Mouse (Mus musculus) liver, embryonic 13.5 days (tissue): ENCODE measurements around the gene Rbp7. TPM values are rescaled to one million over a fixed set of nuclear protein-coding genes. Genes with fewer than 3 reads are reported as not detected.

ENCODE experiments used
- ATAC-seq: fragments of 200-750 bp; cut with Nextera tagmentation; 2 replicates; pipeline ENCODE4 v1.8.0; 2017; ENCODE audit warnings: low read depth, mild to moderate bottlenecking, moderate number of reproducible peaks, moderate library complexity
- DNase-seq: peaks from one replicate; pipeline ENCODE4 v3.0.0; 2022
- H3K27ac ChIP-seq: fragments of 300-500 bp; sonication (generic); 2 replicates; pipeline ENCODE4 v1.5.1; 2015; ENCODE audit warnings: moderate library complexity, mild to moderate bottlenecking, inconsistent platforms
- H3K27me3 ChIP-seq: fragments of 300-500 bp; sonication (generic); 2 replicates; pipeline ENCODE4 v1.6.1; 2015; ENCODE audit warnings: mild to moderate bottlenecking, inconsistent platforms
- H3K36me3 ChIP-seq: fragments of 300-500 bp; sonication (generic); 2 replicates; pipeline ENCODE4 v1.6.1; 2015; ENCODE audit warnings: mild to moderate bottlenecking, inconsistent platforms
- H3K4me1 ChIP-seq: fragments of 300-500 bp; sonication (generic); replicated peaks from 2 replicates; pipeline ENCODE4 v1.6.1; 2015; ENCODE audit warnings: inconsistent platforms
- H3K4me2 ChIP-seq: fragments of 300-500 bp; sonication (generic); 2 replicates; pipeline ENCODE4 v1.6.1; 2015; ENCODE audit warnings: inconsistent platforms, mild to moderate bottlenecking, moderate library complexity
- H3K4me3 ChIP-seq: fragments of 300-500 bp; sonication (generic); replicated peaks from 2 replicates; pipeline ENCODE4 v1.5.1; 2015; ENCODE audit warnings: mild to moderate bottlenecking, inconsistent platforms
- H3K9ac ChIP-seq: fragments of 300-500 bp; sonication (generic); 2 replicates; pipeline ENCODE4 v1.6.1; 2015; ENCODE audit warnings: mild to moderate bottlenecking, inconsistent platforms
- H3K9me3 ChIP-seq: fragments of 300-500 bp; sonication (generic); replicated peaks from 2 replicates; pipeline ENCODE4 v1.6.1; 2016; ENCODE audit warnings: inconsistent platforms
- WGBS: fragments of 180-500 bp; shearing (Covaris S2); methylation state at CpG from one replicate; pipeline ENCODE4 v1.1.7; 2015; ENCODE audit not compliant: insufficient replicate concordance; 5-methylcytosine and 5-hydroxymethylcytosine counted together
- polyA plus RNA-seq: library from polyadenylated mRNA; unstranded; fragments of >200 nt; fragmentation: Nextera tagmentation; extraction: Ambion mirVana; gene quantifications from 2 replicates; pipeline ENCODE4 v1.2.1, GENCODE M21; 2015

Rbp7 gene
- polyA plus RNA-seq, result not detected in 2 replicates

GRCm38 (mm10) chr4:149454879-149455278 is at the start of gene Rbp7:
Rbp7 (minus strand) TSS chr4:149454978.
- Histone ChIP-seq H3K9ac (no peak within 1 kb of the TSS), H3K36me3 (no peaks in the 10 kb centered on the region), H3K4me1 (no peaks in the 10 kb centered on the region), H3K27ac (no peak within 1 kb of the TSS), H3K4me3 (no peak within 1 kb of the TSS), H3K4me2 (no peak within 1 kb of the TSS), H3K9me3 (no peaks in the 10 kb centered on the region), H3K27me3 (no peaks in the 10 kb centered on the region)
- ATAC-seq (no peak), DNase-seq (no peak)
- 42% methylated on average over 8 of the region's 8 CpGs for WGBS

GRCm38 (mm10) chr4:149504363-149504762 is 49.6 kb upstream of the Rbp7 start:
- Histone ChIP-seq H3K9me3 (no peaks in the 10 kb centered on the region), H3K27me3 (no peaks in the 10 kb centered on the region), H3K36me3 (peaks cover 14% of the 10 kb centered on the region), H3K4me3 (no peak overlapping the region), H3K9ac (no peak overlapping the region), H3K4me2 (no peak overlapping the region), H3K27ac (0 out of 2 replicates have a peak overlapping the region, but pooled peaks have one; percentile 25), H3K4me1 (no peaks in the 10 kb centered on the region)
- DNase-seq (no peak), ATAC-seq (no peak)
- 64% methylated on average over 5 of the region's 5 CpGs for WGBS

- no peak for ATAC-seq
- WGBS, result 47% methylated on average over 5 of the region's 5 CpGs
- Histone ChIP-seq H3K4me2 (no peak overlapping the region), H3K36me3 (peaks cover 51% of the 10 kb centered on the region), H3K4me3 (no peak overlapping the region), H3K27ac (no peak overlapping the region), H3K4me1 (no peaks in the 10 kb centered on the region), H3K27me3 (no peaks in the 10 kb centered on the region), H3K9ac (no peak overlapping the region), H3K9me3 (no peaks in the 10 kb centered on the region)
- no peak for DNase-seq
These were observed 45.0 kb upstream of the Rbp7 start for GRCm38 (mm10) chr4:149499790-149500189.

- no peaks in the 10 kb centered on the region for H3K4me1 ChIP-seq
- H3K27me3 ChIP-seq, result no peaks in the 10 kb centered on the region
- H3K36me3 ChIP-seq, result peaks cover 60% of the 10 kb centered on the region
- no peak for DNase-seq
- H3K4me3 ChIP-seq, result no peak overlapping the region
- H3K27ac ChIP-seq, result no peak overlapping the region
- ATAC-seq, result no peak
- 70% methylated on average over 8 of the region's 8 CpGs for WGBS
- H3K4me2 ChIP-seq, result no peak overlapping the region
- H3K9me3 ChIP-seq, result no peaks in the 10 kb centered on the region
- H3K9ac ChIP-seq, result no peak overlapping the region
These were observed 44.1 kb upstream of the Rbp7 start for GRCm38 (mm10) chr4:149498901-149499300.

- Histone ChIP-seq H3K4me3 (no peak overlapping the region), H3K27ac (no peak overlapping the region), H3K4me1 (no peaks in the 10 kb centered on the region), H3K27me3 (no peaks in the 10 kb centered on the region), H3K9me3 (no peaks in the 10 kb centered on the region), H3K36me3 (peaks cover 77% of the 10 kb centered on the region), H3K4me2 (no peak overlapping the region), H3K9ac (no peak overlapping the region)
- 85% methylated on average over 2 of the region's 2 CpGs for WGBS
- ATAC-seq (no peak), DNase-seq (no peak)
These were observed 41.8 kb upstream of the Rbp7 start for GRCm38 (mm10) chr4:149496612-149497011.

- WGBS, result 85% methylated on average over 3 of the region's 3 CpGs
- H3K4me3 ChIP-seq, result no peak overlapping the region
- no peaks in the 10 kb centered on the region for H3K9me3 ChIP-seq
- ATAC-seq (no peak), DNase-seq (no peak)
- peaks cover 9% of the 10 kb centered on the region for H3K4me1 ChIP-seq
- H3K27me3 ChIP-seq, result no peaks in the 10 kb centered on the region
- H3K9ac ChIP-seq, result no peak overlapping the region
- H3K36me3 ChIP-seq, result peaks cover 86% of the 10 kb centered on the region
- H3K27ac ChIP-seq, result no peak overlapping the region
- no peak overlapping the region for H3K4me2 ChIP-seq
These were observed 36.4 kb upstream of the Rbp7 start for GRCm38 (mm10) chr4:149491151-149491550.

- H3K4me3 ChIP-seq, result no peak overlapping the region
- H3K4me1 ChIP-seq, result peaks cover 13% of the 10 kb centered on the region
- ATAC-seq (no peak), DNase-seq (no peak)
- no peaks in the 10 kb centered on the region for H3K27me3 ChIP-seq
- H3K9me3 ChIP-seq, result no peaks in the 10 kb centered on the region
- no peak overlapping the region for H3K27ac ChIP-seq
- WGBS, result 88% methylated on average over 14 of the region's 14 CpGs
- no peak overlapping the region for H3K9ac ChIP-seq
- no peak overlapping the region for H3K4me2 ChIP-seq
- peaks cover 73% of the 10 kb centered on the region for H3K36me3 ChIP-seq
These were observed 34.9 kb upstream of the Rbp7 start for GRCm38 (mm10) chr4:149489415-149490240.

GRCm38 (mm10) chr4:149487729-149488128 is 33.0 kb upstream of the Rbp7 start:
- Histone ChIP-seq H3K4me2 (no peak overlapping the region), H3K36me3 (peaks cover 55% of the 10 kb centered on the region), H3K4me3 (no peak overlapping the region), H3K27me3 (no peaks in the 10 kb centered on the region), H3K27ac (no peak overlapping the region), H3K4me1 (peaks cover 17% of the 10 kb centered on the region), H3K9ac (no peak overlapping the region), H3K9me3 (no peaks in the 10 kb centered on the region)
- ATAC-seq (no peak), DNase-seq (no peak)
- 87% methylated on average over 12 of the region's 12 CpGs for WGBS

GRCm38 (mm10) chr4:149485825-149486206 is 31.0 kb upstream of the Rbp7 start:
- peaks cover 41% of the 10 kb centered on the region for H3K36me3 ChIP-seq
- H3K4me2 ChIP-seq, result peak overlapping the region; percentile 84
- peak overlapping the region; percentile 49 for H3K27ac ChIP-seq
- H3K9me3 ChIP-seq, result no peaks in the 10 kb centered on the region
- peak overlapping the region; percentile 80 for H3K4me3 ChIP-seq
- no peaks in the 10 kb centered on the region for H3K27me3 ChIP-seq
- peaks cover 17% of the 10 kb centered on the region for H3K4me1 ChIP-seq
- H3K9ac ChIP-seq, result peak overlapping the region; percentile 85
- WGBS, result under 1% methylated on average over 10 of the region's 10 CpGs
- DNase-seq (no peak), ATAC-seq (peak; percentile 4; the same call in 1 of the 2 replicates)

- peak within 1 kb of the TSS; percentile 84 for H3K4me2 ChIP-seq
- peak within 1 kb of the TSS; percentile 85 for H3K9ac ChIP-seq
- under 1% methylated on average over 60 of the region's 60 CpGs for WGBS
- H3K9me3 ChIP-seq, result no peaks in the 10 kb centered on the region
- peak within 1 kb of the TSS; percentile 80 for H3K4me3 ChIP-seq
- no peaks in the 10 kb centered on the region for H3K27me3 ChIP-seq
- peak within 1 kb of the TSS; percentile 49 for H3K27ac ChIP-seq
- peaks cover 17% of the 10 kb centered on the region for H3K4me1 ChIP-seq
- DNase-seq (peak; percentile 90), ATAC-seq (peak; percentile 98)
- peaks cover 37% of the 10 kb centered on the region for H3K36me3 ChIP-seq
These were observed 30.5 kb upstream of the Rbp7 start, which contains the start of the genes Nmnat1 and Lzic for GRCm38 (mm10) chr4:149485053-149485824. Nmnat1 (minus strand) TSS chr4:149485202. Lzic (plus strand) TSS chr4:149485229.

- 37% methylated on average over 3 of the region's 3 CpGs for WGBS
- peak; percentile 2 for DNase-seq
- peak; percentile 0; the same call in 1 of the 2 replicates for ATAC-seq
These were observed 29.8 kb upstream of the Rbp7 start for GRCm38 (mm10) chr4:149484566-149484965.

More at GRCm38 (mm10) chr4:149484566-149484965, 29.8 kb upstream of the Rbp7 start:
- Histone ChIP-seq H3K9ac (peak overlapping the region; percentile 85), H3K9me3 (no peaks in the 10 kb centered on the region), H3K27ac (peak overlapping the region; percentile 49), H3K36me3 (peaks cover 30% of the 10 kb centered on the region), H3K4me3 (peak overlapping the region; percentile 80), H3K4me2 (peak overlapping the region; percentile 84), H3K27me3 (no peaks in the 10 kb centered on the region), H3K4me1 (peaks cover 17% of the 10 kb centered on the region)
